Mouse (Mus musculus) kidney, embryonic 14.5 days (tissue): Measurements from ENCODE around the gene Exoc3. TPM values are rescaled to one million over a fixed set of nuclear protein-coding genes. Genes with fewer than 3 reads are reported as not detected.

ENCODE experiments used
- ATAC-seq: fragments of 200-750 bp; cut with Nextera tagmentation; 2 replicates; pipeline ENCODE4 v1.8.0; 2017; ENCODE audit warnings: moderate number of reproducible peaks, mild to moderate bottlenecking, moderate TSS enrichment, moderate library complexity; ENCODE audit not compliant: low FRiP score, low TSS enrichment
- H3K27ac ChIP-seq: fragments of 300-500 bp; sonication (generic); 2 replicates; pipeline ENCODE4 v1.5.1; 2014; ENCODE audit warnings: low read depth, mild to moderate bottlenecking, low read length, moderate library complexity, mixed read lengths
- H3K27me3 ChIP-seq: fragments of 300-500 bp; sonication (generic); 2 replicates; pipeline ENCODE4 v1.6.1; 2014; ENCODE audit warnings: mild to moderate bottlenecking, low read length; ENCODE audit not compliant: control insufficient read depth, insufficient read depth
- H3K36me3 ChIP-seq: fragments of 300-500 bp; sonication (generic); 2 replicates; pipeline ENCODE4 v1.6.1; 2014; ENCODE audit warnings: low read length, mixed read lengths; ENCODE audit not compliant: control insufficient read depth, insufficient read depth
- H3K4me1 ChIP-seq: fragments of 300-500 bp; sonication (generic); 2 replicates; pipeline ENCODE4 v1.6.1; 2014; ENCODE audit warnings: low read length, mixed read lengths; ENCODE audit not compliant: control insufficient read depth, insufficient read depth
- H3K4me2 ChIP-seq: fragments of 300-500 bp; sonication (generic); replicated peaks from 2 replicates; pipeline ENCODE4 v1.6.1; 2014; ENCODE audit warnings: low read depth, mild to moderate bottlenecking, low read length
- H3K4me3 ChIP-seq: fragments of 300-500 bp; sonication (generic); 2 replicates; pipeline ENCODE4 v1.5.1; 2014; ENCODE audit warnings: mild to moderate bottlenecking, low read length
- H3K9ac ChIP-seq: fragments of 300-500 bp; sonication (generic); 2 replicates; pipeline ENCODE4 v1.6.1; 2014; ENCODE audit warnings: low read depth, mild to moderate bottlenecking, low read length, moderate library complexity
- H3K9me3 ChIP-seq: fragments of 300-500 bp; sonication (generic); 2 replicates; pipeline ENCODE4 v1.6.1; 2016; ENCODE audit warnings: low read length; ENCODE audit not compliant: control insufficient read depth
- WGBS: fragments of 180-500 bp; shearing (Covaris S2); extraction: QIAGEN DNeasy Blood & Tissue Kit; methylation state at CpG from one replicate; pipeline ENCODE4 v1.1.7; 2014; 5-methylcytosine and 5-hydroxymethylcytosine counted together
- polyA plus RNA-seq: library from polyadenylated mRNA; unstranded; fragments of >200 nt; fragmentation: Nextera tagmentation; extraction: Ambion mirVana; gene quantifications from 2 replicates; pipeline ENCODE4 v1.2.1, GENCODE M21; 2014

The Exoc3 gene
- polyA plus RNA-seq, 1 experiment from 2014 or later, result 83.2 TPM

GRCm38 (mm10) chr13:74192613-74193012, 15.9 kb downstream of the Exoc3 start:
- H3K4me1 ChIP-seq, result no peaks in the 10 kb centered on the region
- H3K36me3 ChIP-seq, result peaks cover 55% of the 10 kb centered on the region
- ATAC-seq, result no peak
- H3K9ac ChIP-seq, result no peak overlapping the region
- H3K9me3 ChIP-seq, result no peaks in the 10 kb centered on the region
- no peak overlapping the region for H3K4me3 ChIP-seq
- 82% methylated on average over 6 of the region's 6 CpGs for WGBS
- no peak overlapping the region for H3K27ac ChIP-seq
- no peaks in the 10 kb centered on the region for H3K27me3 ChIP-seq
- no peak overlapping the region for H3K4me2 ChIP-seq

DNA sequence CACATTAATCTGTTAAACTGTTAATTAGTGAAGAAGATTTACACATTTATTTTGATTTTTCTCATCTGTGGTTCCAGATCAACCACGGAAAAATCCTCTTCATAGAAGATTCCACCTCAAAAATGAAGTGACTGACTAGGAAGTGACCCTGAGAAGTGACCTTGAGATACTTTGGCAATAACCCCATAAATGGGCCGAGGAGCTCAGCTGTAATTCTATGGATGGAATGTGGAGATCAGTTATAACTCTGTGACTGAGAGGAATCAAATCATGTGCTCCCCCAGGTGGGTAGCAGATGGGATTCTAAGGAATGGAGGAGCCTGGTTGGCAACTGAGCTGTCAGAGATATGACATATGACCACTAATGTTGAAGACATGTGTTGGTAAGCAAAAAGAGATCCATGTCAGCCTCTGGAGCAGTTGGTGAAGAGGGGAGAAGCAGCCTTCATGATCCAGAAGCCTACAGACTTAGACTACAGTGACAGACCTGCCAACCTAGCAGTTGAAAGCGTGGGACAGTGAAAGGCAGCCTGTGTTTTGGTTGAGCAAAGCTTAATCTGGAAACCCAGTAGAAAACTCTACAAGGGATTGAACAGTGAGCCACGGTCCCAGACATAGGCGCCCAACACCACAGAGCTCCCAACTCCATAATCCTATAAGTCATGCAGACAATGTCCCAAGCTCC, 25.4 kb downstream of the Exoc3 start:
- no peak for ATAC-seq
- no peaks in the 10 kb centered on the region for H3K27me3 ChIP-seq
- H3K36me3 ChIP-seq, result peaks cover 42% of the 10 kb centered on the region
- H3K4me2 ChIP-seq, result no peak overlapping the region
- WGBS, result 92% methylated on average over 5 of the region's 5 CpGs
- no peak overlapping the region for H3K27ac ChIP-seq
- H3K9me3 ChIP-seq, result no peaks in the 10 kb centered on the region
- no peak overlapping the region for H3K9ac ChIP-seq
- no peaks in the 10 kb centered on the region for H3K4me1 ChIP-seq
- H3K4me3 ChIP-seq, result no peak overlapping the region

DNA sequence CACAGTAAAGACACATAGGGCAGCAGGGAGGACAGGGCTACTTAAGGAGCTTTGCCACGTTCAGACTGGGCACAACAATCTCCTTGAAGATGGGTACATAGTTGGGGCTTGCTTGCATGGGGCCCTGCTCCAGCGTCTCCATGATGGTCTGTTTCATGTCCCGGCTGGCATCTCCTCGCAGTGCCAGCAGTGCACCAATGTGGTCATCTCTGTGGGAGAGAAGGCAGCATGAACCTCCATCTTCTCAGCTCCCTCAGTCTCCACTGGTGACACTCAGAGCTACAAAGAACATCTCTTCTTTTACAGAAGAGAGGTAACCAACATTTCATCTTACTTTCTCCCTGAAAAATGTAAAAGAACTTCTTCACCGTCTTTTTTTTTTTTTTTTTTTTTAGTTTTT, 36.5 kb downstream of the Exoc3 start:
- no peak overlapping the region for H3K4me2 ChIP-seq
- no peak for ATAC-seq
- no peaks in the 10 kb centered on the region for H3K4me1 ChIP-seq
- no peak overlapping the region for H3K9ac ChIP-seq
- peaks cover 42% of the 10 kb centered on the region for H3K36me3 ChIP-seq
- no peaks in the 10 kb centered on the region for H3K9me3 ChIP-seq
- no peak overlapping the region for H3K27ac ChIP-seq
- H3K27me3 ChIP-seq, result no peaks in the 10 kb centered on the region
- H3K4me3 ChIP-seq, result no peak overlapping the region
- 95% methylated on average over 5 of the region's 5 CpGs for WGBS

- peaks cover 33% of the 10 kb centered on the region for H3K36me3 ChIP-seq
- H3K4me2 ChIP-seq, result no peak overlapping the region
- no peaks in the 10 kb centered on the region for H3K27me3 ChIP-seq
- H3K27ac ChIP-seq, result no peak overlapping the region
- H3K4me1 ChIP-seq, result no peaks in the 10 kb centered on the region
- no peak overlapping the region for H3K4me3 ChIP-seq
- 81% methylated on average over 10 of the region's 10 CpGs for WGBS
- ATAC-seq, result no peak
- H3K9me3 ChIP-seq, result no peaks in the 10 kb centered on the region
- H3K9ac ChIP-seq, result no peak overlapping the region
Measured at GRCm38 (mm10) chr13:74169446-74170164, 38.9 kb downstream of the Exoc3 start.

DNA sequence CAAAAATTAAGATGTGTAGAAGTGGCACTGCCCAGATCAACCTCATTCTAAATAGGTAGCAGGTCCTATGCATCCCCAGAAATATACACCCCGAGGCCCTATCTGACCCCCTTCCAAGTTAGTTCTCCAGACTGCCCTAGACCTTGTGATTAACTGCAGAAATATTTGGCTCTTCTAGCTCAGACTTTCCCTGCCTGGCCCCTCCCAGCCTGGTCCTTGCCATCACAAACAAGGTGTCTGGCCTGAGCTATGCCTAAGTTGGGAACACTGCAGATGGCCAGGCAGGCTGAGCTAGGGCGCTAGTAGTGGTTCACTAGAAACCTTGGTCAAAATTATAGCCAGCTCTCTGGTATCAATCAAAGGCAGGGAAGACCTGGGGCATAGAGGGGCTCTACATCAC, 41.0 kb downstream of the Exoc3 start:
- 84% methylated on average over 2 of the region's 2 CpGs for WGBS
- no peaks in the 10 kb centered on the region for H3K4me1 ChIP-seq
- no peaks in the 10 kb centered on the region for H3K9me3 ChIP-seq
- no peaks in the 10 kb centered on the region for H3K27me3 ChIP-seq
- peaks cover 17% of the 10 kb centered on the region for H3K36me3 ChIP-seq
- H3K4me2 ChIP-seq, result no peak overlapping the region
- ATAC-seq, result peak; percentile 22; the same call in 1 of the 2 replicates
- no peak overlapping the region for H3K9ac ChIP-seq
- H3K27ac ChIP-seq, result no peak overlapping the region
- H3K4me3 ChIP-seq, result no peak overlapping the region

GRCm38 (mm10) chr13:74167057-74167413, 41.5 kb downstream of the Exoc3 start:
- H3K27ac ChIP-seq, result no peak overlapping the region
- H3K4me2 ChIP-seq, result peak overlapping the region; percentile 73
- peaks cover 14% of the 10 kb centered on the region for H3K36me3 ChIP-seq
- peak overlapping the region; percentile 45 for H3K4me3 ChIP-seq
- ATAC-seq, result peak; percentile 39
- H3K4me1 ChIP-seq, result no peaks in the 10 kb centered on the region
- peak overlapping the region; percentile 54; the same call in 1 of the 2 replicates for H3K9ac ChIP-seq
- no peaks in the 10 kb centered on the region for H3K27me3 ChIP-seq
- H3K9me3 ChIP-seq, result no peaks in the 10 kb centered on the region
- 14% methylated on average over 8 of the region's 9 CpGs for WGBS

DNA sequence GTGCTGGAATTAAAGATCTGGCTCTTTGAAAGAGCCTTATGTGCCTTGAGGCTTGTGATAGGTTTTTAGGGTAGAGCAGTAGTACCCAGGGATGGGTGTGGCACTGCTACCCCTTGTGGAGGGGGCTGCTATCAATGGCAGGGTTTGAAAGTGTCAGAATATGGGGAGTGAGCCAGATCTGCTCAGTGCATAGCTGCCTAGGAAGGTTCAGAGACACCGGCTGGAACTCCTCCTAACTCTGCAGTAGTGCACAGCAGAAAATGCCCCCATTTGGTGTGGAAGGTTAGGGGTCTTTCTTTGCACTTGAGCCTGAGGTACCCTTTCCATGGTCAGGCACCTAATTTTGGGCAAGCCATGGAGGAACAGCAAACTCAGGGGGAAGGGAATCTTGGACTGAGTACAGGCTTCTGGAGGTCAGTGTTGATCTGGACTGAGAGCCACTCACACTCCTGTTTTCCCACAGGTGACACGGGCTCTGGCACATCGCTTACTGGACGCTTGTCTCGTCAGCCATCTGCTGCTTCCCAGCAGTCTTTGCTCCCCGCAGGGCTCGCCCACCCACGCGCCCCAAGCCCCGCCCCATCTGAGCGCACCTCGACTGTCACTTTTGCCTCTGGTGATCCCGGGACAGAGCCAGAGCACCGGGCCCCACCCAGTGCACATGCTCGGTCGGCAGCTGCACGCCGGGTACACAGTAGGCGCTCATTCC, 42.0 kb downstream of the Exoc3 start:
- no peaks in the 10 kb centered on the region for H3K4me1 ChIP-seq
- ATAC-seq, result peak; percentile 79
- no peaks in the 10 kb centered on the region for H3K27me3 ChIP-seq
- peaks cover 9% of the 10 kb centered on the region for H3K36me3 ChIP-seq
- peak overlapping the region; percentile 54; the same call in 1 of the 2 replicates for H3K9ac ChIP-seq
- 11% methylated on average over 19 of the region's 19 CpGs for WGBS
- H3K4me2 ChIP-seq, result peak overlapping the region; percentile 73
- H3K9me3 ChIP-seq, result no peaks in the 10 kb centered on the region
- H3K4me3 ChIP-seq, result peak overlapping the region; percentile 45
- no peak overlapping the region for H3K27ac ChIP-seq

DNA sequence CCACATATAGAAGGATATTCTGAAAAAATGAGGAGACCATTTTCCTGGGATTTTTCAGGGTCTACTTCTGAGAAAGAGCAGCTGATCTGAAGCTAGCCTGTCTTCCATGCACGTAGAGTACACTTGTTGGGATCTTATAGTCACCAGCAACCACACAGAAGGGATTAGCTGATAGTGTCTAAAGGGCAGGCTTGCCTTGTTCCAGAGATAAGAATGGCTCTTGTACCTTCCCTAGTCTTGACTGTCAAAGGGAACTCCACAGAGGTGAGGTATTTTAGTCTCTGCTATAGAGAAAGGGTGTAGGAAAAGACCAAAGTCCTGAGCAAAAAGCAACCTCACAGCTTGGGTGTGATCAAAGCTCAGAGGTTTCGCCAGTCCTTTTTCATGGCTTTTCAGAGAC, 61.2 kb downstream of the Exoc3 start:
- Histone ChIP-seq H3K27ac (no peak overlapping the region), H3K4me3 (no peak overlapping the region), H3K4me1 (0 out of 2 replicates have a peak, but pooled peaks cover 4% of the 10 kb centered on the region), H3K36me3 (no peaks in the 10 kb centered on the region), H3K27me3 (no peaks in the 10 kb centered on the region), H3K9ac (no peak overlapping the region), H3K9me3 (no peaks in the 10 kb centered on the region), H3K4me2 (no peak overlapping the region)
- 85% methylated on average over 2 of the region's 2 CpGs for WGBS
- no peak for ATAC-seq
